Mouse (Mus musculus) testis, adult 2 months (tissue): ENCODE measurements around the gene H2-DMa.

ENCODE experiments used
- CTCF ChIP-seq: fragments of 200-500 bp; IDR thresholded peaks from 2 replicates; pipeline ENCODE4 v1.5.1; 2012; ENCODE audit warnings: low read depth, mild to moderate bottlenecking, inconsistent platforms, low read length, moderate library complexity; ENCODE audit not compliant: control insufficient read depth, insufficient read depth, insufficient replicate concordance
- POLR2A ChIP-seq: fragments of 200-500 bp; IDR thresholded peaks from 2 replicates; pipeline ENCODE4 v1.6.1; 2012; ENCODE audit warnings: low read depth, mild to moderate bottlenecking, inconsistent platforms, low read length, moderate library complexity; ENCODE audit not compliant: control insufficient read depth

DNA sequence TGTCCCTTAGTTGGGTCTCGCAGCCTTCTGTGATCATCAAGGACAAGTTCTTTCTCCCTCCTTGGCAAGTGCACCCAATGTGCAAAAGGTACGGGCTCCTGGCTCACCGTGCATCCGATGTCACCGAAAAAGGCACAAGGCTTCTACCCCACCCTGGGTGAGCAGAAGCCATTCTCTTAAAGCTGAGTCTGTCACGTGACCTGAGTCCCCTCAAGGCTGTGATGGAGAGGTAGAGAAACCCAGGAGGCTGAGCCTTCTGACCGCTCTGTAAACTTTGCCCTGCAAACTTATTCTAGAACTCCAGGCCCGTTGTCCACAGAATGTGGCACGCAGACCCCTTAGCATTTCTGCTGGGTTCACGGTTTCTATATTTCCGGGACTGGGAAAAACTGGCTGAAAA, 40.3 kb upstream of the H2-DMa start:
- TF ChIP-seq CTCF = no peak
- no peak for TF ChIP-seq POLR2A
